Mouse (Mus musculus): ENCODE measurements at regions not wholly inside any gene's neighbourhood (a gene's known extent, or its start where the extent isn't known, plus 50 kb on each side); places are given as distances from the start of the nearest gene placed in this dataset.

DNA sequence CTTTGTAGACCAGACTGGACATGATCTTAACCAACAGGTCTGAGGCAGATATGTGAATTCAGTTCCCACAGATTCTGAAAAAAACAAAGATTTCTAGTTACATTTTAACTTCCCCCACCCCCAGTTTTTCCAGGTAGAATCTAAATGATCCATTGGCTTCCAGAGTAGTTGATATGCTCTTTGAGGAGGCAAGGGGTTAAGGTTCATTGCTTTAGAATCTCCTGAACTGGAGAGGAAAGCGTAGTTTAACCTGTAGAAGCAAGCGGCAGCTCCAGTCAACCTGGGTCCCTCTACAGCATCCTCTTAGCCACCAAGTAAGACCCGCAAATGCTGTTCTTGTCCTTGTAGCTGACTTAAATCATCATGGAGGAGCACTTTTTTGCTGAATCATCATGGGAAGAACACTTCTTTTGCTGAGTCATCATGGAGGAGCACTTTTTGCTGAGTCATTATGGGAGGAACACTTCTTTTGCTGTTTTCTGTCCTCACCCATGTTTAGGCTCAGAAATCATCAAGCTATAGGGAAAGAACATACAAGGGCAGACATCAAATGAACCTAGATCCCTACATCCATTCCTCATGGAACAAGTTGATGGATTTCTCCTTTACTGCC lies 247.2 kb upstream of the Ank start:
- 0 out of 2 replicates have a peak, but pooled peaks cover 9% of the 10 kb centered on the region for H3K4me1 ChIP-seq
- no peak for ATAC-seq (ENCODE audit: insufficient number of reproducible peaks, insufficient read depth, low FRiP score, low TSS enrichment)
- 92% methylated on average over 3 of the region's 3 CpGs for WGBS

DNA sequence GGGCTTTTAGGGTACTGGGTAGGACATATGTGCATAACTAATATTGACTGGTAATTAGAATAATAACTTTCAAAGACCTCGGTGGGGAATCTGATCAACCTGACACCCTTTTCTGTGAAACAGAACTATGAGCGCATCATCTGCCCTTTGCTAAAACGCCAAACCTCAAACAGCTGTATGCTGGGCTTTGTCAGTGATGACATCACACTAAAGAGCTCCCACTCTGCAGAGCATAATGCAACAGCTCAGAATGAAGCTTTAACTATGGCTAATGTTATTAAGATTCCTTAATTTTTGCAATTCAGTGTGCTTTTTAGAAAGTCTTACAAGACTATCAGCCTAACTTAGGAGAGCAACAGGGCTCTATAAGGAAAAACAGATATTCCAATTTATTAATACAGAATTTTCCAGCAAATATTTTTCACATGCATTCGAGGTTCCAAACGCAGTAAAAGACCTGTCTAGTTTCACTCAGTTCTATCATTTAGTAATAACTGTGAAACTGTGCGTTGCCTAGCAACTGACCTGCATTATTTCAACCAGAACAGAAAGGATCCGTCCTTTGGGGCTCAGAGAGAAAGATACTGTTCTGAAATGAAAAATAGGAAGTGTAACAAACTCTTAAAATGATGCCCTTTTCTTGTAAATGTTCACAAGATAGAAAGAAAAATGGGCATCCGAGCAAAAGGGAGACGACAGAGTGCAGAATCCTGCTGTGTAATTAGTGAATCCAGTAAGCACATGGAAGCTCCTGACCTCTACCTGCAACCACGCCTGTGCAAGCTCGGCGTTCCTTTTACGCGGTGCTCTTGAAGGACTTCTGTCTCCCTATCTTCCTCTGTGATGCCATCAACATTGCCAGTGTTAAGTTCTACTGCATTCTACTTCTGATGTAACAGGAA lies 242.6 kb upstream of the Ank start:
- H3K4me3 ChIP-seq, result no peak overlapping the region
- 0 out of 2 replicates have a peak, but pooled peaks cover 5% of the 10 kb centered on the region for H3K4me1 ChIP-seq
- 74% methylated on average over 14 of the region's 14 CpGs for WGBS
- no peaks in the 10 kb centered on the region for H3K9me3 ChIP-seq
- no peak overlapping the region for H3K9ac ChIP-seq
- no peak for ATAC-seq (ENCODE audit: insufficient number of reproducible peaks, insufficient read depth, low FRiP score, low TSS enrichment)
- H3K27ac ChIP-seq, result no peak overlapping the region
- H3K36me3 ChIP-seq, result no peaks in the 10 kb centered on the region
- H3K4me2 ChIP-seq (replicated peaks), result no peak overlapping the region
- H3K27me3 ChIP-seq, result no peaks in the 10 kb centered on the region

More for the DNA sequence above, 247.2 kb upstream of the Ank start:
- Histone ChIP-seq H3K36me3 (no peaks in the 10 kb centered on the region), H3K27ac (no peak overlapping the region), H3K9ac (no peak overlapping the region), H3K4me3 (no peak overlapping the region), H3K9me3 (no peaks in the 10 kb centered on the region), H3K4me2 (replicated peaks) (no peak overlapping the region), H3K27me3 (no peaks in the 10 kb centered on the region)

DNA sequence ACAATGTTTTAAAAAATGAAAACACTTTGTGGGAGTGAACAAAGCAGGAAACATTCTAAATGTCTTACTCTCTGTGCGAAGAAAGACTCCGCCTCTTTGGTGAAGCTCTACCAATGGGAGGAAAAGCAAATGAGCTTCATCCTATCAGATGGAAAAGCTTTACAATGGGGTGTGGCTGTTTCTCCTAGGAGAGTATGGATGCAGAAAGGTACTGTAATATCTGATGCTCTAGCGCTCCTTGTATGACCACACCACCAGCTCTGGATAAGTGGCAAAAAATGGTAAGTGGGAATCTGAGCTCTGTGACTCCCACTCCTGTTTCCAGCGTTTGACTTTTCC lies 242.0 kb upstream of the Ank start:
- ATAC-seq (ENCODE audit: insufficient number of reproducible peaks, insufficient read depth, low FRiP score, low TSS enrichment), result no peak
- WGBS, result 83% methylated on average over 4 of the region's 4 CpGs
- H3K27ac ChIP-seq, result no peak overlapping the region
- no peaks in the 10 kb centered on the region for H3K36me3 ChIP-seq
- H3K4me2 ChIP-seq (replicated peaks), result no peak overlapping the region
- no peaks in the 10 kb centered on the region for H3K9me3 ChIP-seq
- 0 out of 2 replicates have a peak, but pooled peaks cover 5% of the 10 kb centered on the region for H3K4me1 ChIP-seq
- no peaks in the 10 kb centered on the region for H3K27me3 ChIP-seq
- H3K4me3 ChIP-seq, result no peak overlapping the region
- H3K9ac ChIP-seq, result no peak overlapping the region

DNA sequence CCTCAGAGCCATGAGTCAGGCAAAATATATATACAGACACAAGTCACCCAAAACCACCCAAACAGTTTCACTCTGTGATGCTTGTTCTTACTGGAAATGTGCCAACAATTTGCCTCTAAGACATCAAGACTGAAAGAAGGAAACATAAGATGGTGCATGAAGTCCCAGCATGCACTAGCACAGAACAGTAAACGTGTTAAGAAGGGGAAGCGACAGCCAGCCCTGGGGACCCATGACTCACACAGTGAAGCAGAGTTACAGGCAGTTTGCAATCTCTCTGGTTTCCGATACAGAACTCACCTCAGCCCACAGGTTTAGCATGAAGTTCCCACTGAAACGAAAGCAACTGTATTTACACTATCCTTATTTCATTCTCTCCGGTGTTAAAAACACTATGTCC lies 233.7 kb upstream of the Ank start:
- H3K27me3 ChIP-seq, result no peaks in the 10 kb centered on the region
- no peak for ATAC-seq (ENCODE audit: insufficient number of reproducible peaks, insufficient read depth, low FRiP score, low TSS enrichment)
- H3K36me3 ChIP-seq, result no peaks in the 10 kb centered on the region
- H3K9me3 ChIP-seq, result no peaks in the 10 kb centered on the region
- peaks cover 10% of the 10 kb centered on the region for H3K4me1 ChIP-seq
- H3K9ac ChIP-seq, result no peak overlapping the region
- no peak overlapping the region for H3K4me2 ChIP-seq (replicated peaks)
- H3K4me3 ChIP-seq, result no peak overlapping the region
- H3K27ac ChIP-seq, result no peak overlapping the region
- WGBS, result 71% methylated on average over 5 of the region's 5 CpGs

DNA sequence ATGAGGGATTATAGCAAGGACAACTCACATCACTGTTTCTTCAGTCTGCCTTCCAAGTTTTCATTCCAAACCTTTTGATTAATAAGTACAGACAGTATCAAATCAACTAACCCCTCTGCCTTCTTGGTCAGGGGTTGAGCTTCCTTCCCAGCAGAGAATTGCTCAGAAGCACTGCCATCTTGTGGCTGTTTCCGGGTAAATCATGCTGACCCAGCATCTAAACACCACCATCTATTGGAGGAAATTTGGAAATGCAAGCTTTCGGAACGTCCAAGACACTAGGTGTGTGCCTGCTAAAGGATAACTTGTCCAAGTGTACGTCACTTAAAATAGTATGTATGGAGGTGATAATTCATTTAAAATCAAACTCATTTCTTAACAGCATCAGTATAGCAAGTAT lies 231.7 kb upstream of the Ank start:
- no peaks in the 10 kb centered on the region for H3K36me3 ChIP-seq

DNA sequence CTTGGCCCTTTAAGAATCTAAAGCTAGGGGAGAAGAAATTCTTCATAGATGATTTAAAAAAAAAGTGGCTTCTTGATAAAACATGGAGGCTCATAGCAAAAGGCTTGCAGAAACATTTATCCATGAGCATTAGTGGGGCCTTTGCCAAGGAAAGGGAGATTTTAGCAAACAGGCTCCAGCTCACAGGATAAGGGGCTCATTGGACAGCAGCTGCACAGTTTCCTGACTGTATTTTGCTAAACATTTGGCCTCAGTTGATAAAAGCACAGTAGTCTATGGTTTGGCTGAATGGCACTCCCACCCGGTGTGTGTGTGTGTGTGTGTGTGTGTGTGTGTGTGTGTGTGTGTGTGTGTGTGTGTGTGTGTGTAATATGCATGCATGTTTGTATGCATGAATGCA lies 228.2 kb upstream of the Ank start:
- Histone ChIP-seq H3K27ac (no peak overlapping the region), H3K4me2 (replicated peaks) (no peak overlapping the region), H3K36me3 (no peaks in the 10 kb centered on the region), H3K9me3 (no peaks in the 10 kb centered on the region), H3K4me1 (no peaks in the 10 kb centered on the region), H3K27me3 (no peaks in the 10 kb centered on the region), H3K4me3 (no peak overlapping the region), H3K9ac (no peak overlapping the region)
- WGBS, result 87% methylated on average over 1 of the region's 1 CpGs
- ATAC-seq (ENCODE audit: insufficient number of reproducible peaks, insufficient read depth, low FRiP score, low TSS enrichment), result no peak

More for the DNA sequence above, 231.7 kb upstream of the Ank start:
- Histone ChIP-seq H3K4me1 (peaks cover 10% of the 10 kb centered on the region), H3K4me3 (no peak overlapping the region), H3K4me2 (replicated peaks) (no peak overlapping the region), H3K9me3 (no peaks in the 10 kb centered on the region), H3K27me3 (no peaks in the 10 kb centered on the region), H3K27ac (no peak overlapping the region), H3K9ac (no peak overlapping the region)
- no peak for ATAC-seq (ENCODE audit: insufficient number of reproducible peaks, insufficient read depth, low FRiP score, low TSS enrichment)
- WGBS, result 13% methylated on average over 4 of the region's 4 CpGs

DNA sequence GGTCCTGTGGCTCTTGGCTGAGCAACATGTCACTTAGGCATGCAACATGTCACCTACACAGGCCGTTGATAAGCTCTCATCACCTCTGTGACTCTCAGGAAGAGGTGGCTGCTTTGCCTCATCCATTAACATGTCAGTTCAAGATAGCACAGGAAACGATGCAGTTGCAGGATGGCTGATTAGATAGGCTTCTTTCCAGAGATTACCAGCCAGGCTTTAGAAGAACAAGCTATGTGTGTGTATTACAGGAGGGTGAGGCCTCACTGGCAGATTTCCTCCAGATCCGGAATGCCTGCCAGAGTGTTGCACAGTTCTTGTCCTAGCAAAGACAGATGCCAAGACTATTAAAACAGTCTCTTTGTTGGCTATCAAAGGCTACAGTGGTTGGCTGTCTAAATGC lies 220.2 kb upstream of the Ank start:
- Histone ChIP-seq H3K27me3 (no peaks in the 10 kb centered on the region), H3K36me3 (no peaks in the 10 kb centered on the region), H3K27ac (no peak overlapping the region), H3K4me3 (no peak overlapping the region), H3K4me1 (no peaks in the 10 kb centered on the region), H3K4me2 (replicated peaks) (no peak overlapping the region), H3K9ac (no peak overlapping the region), H3K9me3 (no peaks in the 10 kb centered on the region)
- WGBS, result 57% methylated on average over 3 of the region's 3 CpGs
- ATAC-seq (ENCODE audit: insufficient number of reproducible peaks, insufficient read depth, low FRiP score, low TSS enrichment), result no peak

DNA sequence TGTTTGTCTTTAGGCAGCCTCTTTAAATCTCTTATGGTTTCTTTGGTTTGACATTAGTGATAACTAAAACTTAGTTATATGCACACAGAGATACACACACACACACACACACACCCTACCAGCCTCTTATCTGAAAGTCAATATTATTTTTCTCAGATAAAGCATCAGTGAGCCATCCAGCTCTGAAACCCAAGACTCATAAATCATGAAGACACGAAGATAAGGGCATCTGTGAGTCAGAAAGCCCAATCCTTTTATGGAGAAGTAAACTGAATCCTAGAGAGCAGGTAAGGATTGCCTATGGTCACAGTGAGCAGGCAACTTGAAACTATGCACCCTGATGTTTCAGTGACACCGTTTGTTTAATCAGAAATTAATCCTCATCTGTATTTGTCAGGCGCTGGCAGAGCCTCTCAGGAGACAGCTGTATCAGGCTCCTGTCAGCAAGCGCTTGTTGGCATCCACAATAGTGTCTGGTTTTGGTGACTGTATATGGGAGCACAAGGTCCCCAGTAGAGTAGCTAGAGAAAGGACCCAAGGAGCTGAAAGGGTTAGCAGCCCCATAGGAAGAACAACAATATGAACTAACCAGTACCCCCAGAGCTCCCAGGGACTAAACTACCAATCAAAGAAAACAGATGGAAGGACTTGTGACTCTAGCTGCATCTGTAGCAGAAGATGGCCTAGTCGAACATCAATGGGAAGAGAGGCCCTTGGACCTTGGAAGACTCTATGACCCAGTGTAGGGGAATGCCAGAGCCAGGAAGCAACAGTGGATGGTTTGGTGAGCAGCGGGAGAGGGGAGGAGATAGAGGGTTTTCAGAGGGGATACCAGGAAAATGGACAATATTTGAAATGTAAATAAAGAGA lies 207.3 kb upstream of the Ank start:
- Histone ChIP-seq H3K36me3 (no peaks in the 10 kb centered on the region), H3K4me1 (no peaks in the 10 kb centered on the region), H3K9ac (no peak overlapping the region), H3K4me3 (no peak overlapping the region), H3K27me3 (no peaks in the 10 kb centered on the region), H3K4me2 (replicated peaks) (no peak overlapping the region), H3K27ac (no peak overlapping the region), H3K9me3 (no peaks in the 10 kb centered on the region)
- ATAC-seq (ENCODE audit: insufficient number of reproducible peaks, insufficient read depth, low FRiP score, low TSS enrichment), result no peak
- 79% methylated on average over 6 of the region's 6 CpGs for WGBS

DNA sequence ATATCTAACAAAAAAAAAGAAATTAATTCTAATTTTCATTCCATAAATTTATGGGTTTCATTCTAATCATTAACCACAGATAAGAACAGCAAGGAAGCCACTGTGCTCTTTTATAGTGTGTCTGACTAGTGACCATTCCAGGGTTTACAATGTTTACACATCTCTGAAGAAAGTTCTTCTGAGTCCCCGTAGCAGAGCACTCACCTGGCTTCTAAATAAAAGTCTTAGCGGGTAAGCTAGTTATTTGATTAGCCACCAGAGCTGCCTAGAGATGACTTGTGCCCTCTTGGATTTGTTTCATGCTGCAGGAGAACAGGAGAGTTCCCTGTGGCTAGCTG lies 206.7 kb upstream of the Ank start:
- ATAC-seq (ENCODE audit: insufficient number of reproducible peaks, insufficient read depth, low FRiP score, low TSS enrichment), result no peak
- no peaks in the 10 kb centered on the region for H3K4me1 ChIP-seq
- H3K4me2 ChIP-seq (replicated peaks), result no peak overlapping the region
- H3K36me3 ChIP-seq, result no peaks in the 10 kb centered on the region
- no peak overlapping the region for H3K9ac ChIP-seq
- no peak overlapping the region for H3K27ac ChIP-seq
- no peaks in the 10 kb centered on the region for H3K27me3 ChIP-seq
- WGBS, result 88% methylated on average over 2 of the region's 2 CpGs
- H3K4me3 ChIP-seq, result no peak overlapping the region
- no peaks in the 10 kb centered on the region for H3K9me3 ChIP-seq

DNA sequence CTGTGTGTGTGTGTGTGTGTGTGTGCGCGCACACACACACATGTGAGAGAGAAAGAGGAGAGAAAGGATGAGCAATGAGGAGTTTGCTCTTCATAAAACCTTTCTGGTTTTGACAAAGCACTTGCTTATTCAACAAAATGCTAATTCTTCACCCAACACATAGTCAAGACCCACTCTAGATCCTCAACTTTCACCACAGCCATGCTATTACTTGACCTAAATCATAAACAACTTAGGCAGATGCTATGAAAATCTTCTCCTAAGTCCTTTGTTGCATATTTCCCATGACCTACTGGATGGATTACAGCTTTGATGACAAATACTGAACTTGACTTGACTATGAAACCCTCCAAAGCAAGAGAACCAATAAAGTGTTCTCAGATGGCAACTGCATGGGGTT lies 196.3 kb upstream of the Ank start:
- Histone ChIP-seq H3K27ac (no peak overlapping the region), H3K9me3 (no peaks in the 10 kb centered on the region), H3K9ac (no peak overlapping the region), H3K4me3 (no peak overlapping the region), H3K27me3 (no peaks in the 10 kb centered on the region), H3K36me3 (no peaks in the 10 kb centered on the region), H3K4me1 (no peaks in the 10 kb centered on the region), H3K4me2 (replicated peaks) (no peak overlapping the region)
- WGBS, result 91% methylated on average over 2 of the region's 2 CpGs
- no peak for ATAC-seq (ENCODE audit: insufficient number of reproducible peaks, insufficient read depth, low FRiP score, low TSS enrichment)

DNA sequence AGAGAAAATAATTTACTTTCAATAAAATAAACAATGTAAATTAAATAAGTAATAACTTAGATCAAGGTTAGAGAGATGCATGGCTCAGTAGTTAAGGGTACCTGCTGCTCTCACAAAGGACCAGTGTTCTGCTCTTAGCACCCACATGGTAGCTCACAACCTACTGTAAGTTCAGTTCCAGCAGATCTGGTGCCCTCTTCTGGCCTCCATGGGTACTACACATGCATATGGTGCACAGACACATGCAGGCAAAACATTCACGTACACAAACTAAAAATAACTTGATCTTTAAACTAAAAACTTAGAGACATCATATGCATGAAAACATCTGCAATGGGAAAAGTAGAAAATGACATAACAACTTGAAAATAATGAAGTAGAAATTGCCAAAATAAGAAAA lies 184.2 kb upstream of the Ank start:
- H3K4me2 ChIP-seq (replicated peaks), result no peak overlapping the region
- no peaks in the 10 kb centered on the region for H3K36me3 ChIP-seq
- WGBS, result 92% methylated on average over 1 of the region's 1 CpGs
- ATAC-seq (ENCODE audit: insufficient number of reproducible peaks, insufficient read depth, low FRiP score, low TSS enrichment), result no peak
- no peak overlapping the region for H3K9ac ChIP-seq
- H3K27me3 ChIP-seq, result no peaks in the 10 kb centered on the region
- no peak overlapping the region for H3K4me3 ChIP-seq
- H3K4me1 ChIP-seq, result no peaks in the 10 kb centered on the region
- H3K27ac ChIP-seq, result no peak overlapping the region
- H3K9me3 ChIP-seq, result no peaks in the 10 kb centered on the region; the same call in 1 of the 2 replicates

DNA sequence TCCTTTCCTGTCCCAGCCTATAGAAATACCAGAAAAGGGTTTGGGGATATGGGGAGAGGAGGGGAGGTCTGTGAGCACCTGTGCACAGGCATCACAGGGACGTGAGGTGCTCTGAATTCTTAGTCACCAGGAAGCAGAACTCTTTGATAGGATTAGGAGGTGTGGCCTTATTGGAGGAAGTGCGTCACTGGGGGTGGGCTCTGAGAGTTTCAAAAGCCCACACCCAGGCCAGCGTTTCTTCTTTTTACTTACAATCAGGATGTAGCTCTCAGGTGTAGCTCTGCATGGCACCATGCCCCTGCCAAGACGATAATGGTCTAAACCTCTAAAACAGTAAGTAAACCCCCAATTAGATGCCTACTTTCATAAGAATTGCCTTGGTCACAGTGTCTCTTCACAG lies 162.6 kb upstream of the Ank start:
- Histone ChIP-seq H3K4me2 (replicated peaks) (no peak overlapping the region), H3K4me3 (no peak overlapping the region), H3K4me1 (no peaks in the 10 kb centered on the region), H3K9me3 (no peaks in the 10 kb centered on the region), H3K36me3 (no peaks in the 10 kb centered on the region), H3K27me3 (no peaks in the 10 kb centered on the region), H3K27ac (no peak overlapping the region), H3K9ac (no peak overlapping the region)
- 71% methylated on average over 4 of the region's 4 CpGs for WGBS
- no peak for ATAC-seq (ENCODE audit: insufficient number of reproducible peaks, insufficient read depth, low FRiP score, low TSS enrichment)
